Mouse (Mus musculus): ENCODE measurements around the gene Nhs. TPM values are rescaled to one million over a fixed set of nuclear protein-coding genes. Genes with fewer than 3 reads are reported as not detected.
A peak's percentile ranks its signal among the peaks of the same experiment; 100 is the strongest.

Gene Nhs
- total and polyA plus RNA-seq, 2 experiments = 0.01 to 0.09 TPM

DNA sequence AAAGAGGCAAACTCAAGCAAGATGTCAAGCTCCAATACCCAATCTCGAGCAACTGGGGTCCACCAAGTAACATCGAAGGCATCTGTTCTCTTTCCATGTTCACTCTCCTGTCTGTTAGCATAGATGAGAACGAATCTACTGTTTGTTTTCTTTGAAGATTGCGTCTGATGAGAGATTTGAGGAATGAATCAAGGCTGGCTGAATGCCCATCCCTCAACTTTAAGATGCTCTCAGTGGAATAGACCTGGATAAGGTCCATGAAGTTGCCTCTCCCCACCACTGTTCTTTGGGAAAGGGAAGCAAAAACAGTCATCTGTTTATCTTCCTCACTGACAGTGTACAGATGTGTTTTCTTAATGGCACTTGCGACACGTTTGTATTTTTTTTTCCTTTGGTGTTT lies 178.1 kb downstream of the Nhs start:
- Histone ChIP-seq H3K27me3 (ENCODE audit: control insufficient read depth, insufficient read depth, low read length) (no peaks in the 10 kb centered on the region), H3K79me2 (ENCODE audit: control insufficient read depth, insufficient read depth, low read length) (no peaks in the 10 kb centered on the region), H3K4me1 (ENCODE audit: control insufficient read depth, insufficient read depth, low read length) (no peaks in the 10 kb centered on the region), H3K9ac (ENCODE audit: low read depth, low read length) (no peak overlapping the region), H3K27ac (replicated peaks; ENCODE audit: insufficient read depth, low read depth, low read length) (no peak overlapping the region), H3K36me3 (ENCODE audit: control insufficient read depth, insufficient read depth, low read length) (no peaks in the 10 kb centered on the region), H3K4me3 (ENCODE audit: insufficient read depth, low read depth, low read length) (no peak overlapping the region)
- TF ChIP-seq CTCF (IDR thresholded peaks at IDR 0.05; ENCODE audit: low read depth, low read length) (no peak), POLR2A (IDR thresholded peaks at IDR 0.05; ENCODE audit: extremely low read depth, insufficient read depth, low read length) (no peak)
- WGBS = 67% methylated on average over 6 of the region's 6 CpGs
- no peak for DNase-seq (ENCODE audit: extremely low read depth, low read depth, low spot score)

DNA sequence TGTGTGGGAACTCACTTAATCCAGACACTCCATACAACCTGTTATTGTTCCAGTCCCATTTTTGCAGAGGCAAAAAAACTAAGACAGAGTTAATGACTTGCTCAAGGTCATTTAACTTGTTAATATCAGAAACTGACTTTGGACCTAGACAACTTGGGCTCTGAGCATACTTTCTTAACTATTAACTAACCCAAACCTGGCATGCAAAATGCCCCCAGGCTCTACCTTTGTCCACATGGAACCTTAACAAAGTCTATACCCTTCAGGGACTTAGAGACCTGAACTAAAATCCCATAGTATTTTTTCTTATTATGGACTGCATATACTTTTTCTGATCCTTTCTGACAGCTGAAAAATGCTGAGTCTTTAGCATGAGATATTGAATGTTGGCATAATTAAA lies 179.6 kb downstream of the Nhs start:
- H3K27me3 ChIP-seq (ENCODE audit: control insufficient read depth, insufficient read depth, low read length) = no peaks in the 10 kb centered on the region
- no peaks in the 10 kb centered on the region for H3K36me3 ChIP-seq (ENCODE audit: control insufficient read depth, insufficient read depth, low read length)
- peak; percentile 33 for DNase-seq (ENCODE audit: extremely low read depth, low read depth, low spot score)
- H3K4me3 ChIP-seq (ENCODE audit: insufficient read depth, low read depth, low read length) = no peak overlapping the region
- H3K79me2 ChIP-seq (ENCODE audit: control insufficient read depth, insufficient read depth, low read length) = no peaks in the 10 kb centered on the region
- no peak overlapping the region for H3K9ac ChIP-seq (ENCODE audit: low read depth, low read length)
- H3K27ac ChIP-seq (replicated peaks; ENCODE audit: insufficient read depth, low read depth, low read length) = no peak overlapping the region
- no peaks in the 10 kb centered on the region for H3K4me1 ChIP-seq (ENCODE audit: control insufficient read depth, insufficient read depth, low read length)
- TF ChIP-seq POLR2A (IDR thresholded peaks at IDR 0.05; ENCODE audit: extremely low read depth, insufficient read depth, low read length) (no peak), CTCF (IDR thresholded peaks at IDR 0.05; ENCODE audit: low read depth, low read length) (no peak)

GRCm38 (mm10) chrX:161977236-161977841 lies 182.2 kb downstream of the Nhs start:
- H3K79me2 ChIP-seq (ENCODE audit: control insufficient read depth, insufficient read depth, low read length) = no peaks in the 10 kb centered on the region
- no peak overlapping the region for H3K27ac ChIP-seq (replicated peaks; ENCODE audit: insufficient read depth, low read depth, low read length)
- H3K4me3 ChIP-seq (ENCODE audit: insufficient read depth, low read depth, low read length) = no peak overlapping the region
- TF ChIP-seq POLR2A (IDR thresholded peaks at IDR 0.05; ENCODE audit: extremely low read depth, insufficient read depth, low read length) (no peak), CTCF (IDR thresholded peaks at IDR 0.05; ENCODE audit: low read depth, low read length) (no peak)
- WGBS = 73% methylated on average over 4 of the region's 4 CpGs
- no peak for DNase-seq (ENCODE audit: extremely low read depth, low read depth, low spot score)
- H3K4me1 ChIP-seq (ENCODE audit: control insufficient read depth, insufficient read depth, low read length) = no peaks in the 10 kb centered on the region
- H3K27me3 ChIP-seq (ENCODE audit: control insufficient read depth, insufficient read depth, low read length) = no peaks in the 10 kb centered on the region
- no peaks in the 10 kb centered on the region for H3K36me3 ChIP-seq (ENCODE audit: control insufficient read depth, insufficient read depth, low read length)
- H3K9ac ChIP-seq (ENCODE audit: low read depth, low read length) = no peak overlapping the region

GRCm38 (mm10) chrX:161976376-161976775 lies 183.2 kb downstream of the Nhs start:
- no peaks in the 10 kb centered on the region for H3K27me3 ChIP-seq (ENCODE audit: control insufficient read depth, insufficient read depth, low read length)
- WGBS = 94% methylated on average over 2 of the region's 2 CpGs
- no peak overlapping the region for H3K27ac ChIP-seq (replicated peaks; ENCODE audit: insufficient read depth, low read depth, low read length)
- H3K4me1 ChIP-seq (ENCODE audit: control insufficient read depth, insufficient read depth, low read length) = no peaks in the 10 kb centered on the region
- no peak overlapping the region for H3K4me3 ChIP-seq (ENCODE audit: insufficient read depth, low read depth, low read length)
- H3K79me2 ChIP-seq (ENCODE audit: control insufficient read depth, insufficient read depth, low read length) = no peaks in the 10 kb centered on the region
- DNase-seq (ENCODE audit: extremely low read depth, low read depth, low spot score) = no peak
- no peak for TF ChIP-seq CTCF (IDR thresholded peaks at IDR 0.05; ENCODE audit: low read depth, low read length)
- H3K9ac ChIP-seq (ENCODE audit: low read depth, low read length) = no peak overlapping the region
- H3K36me3 ChIP-seq (ENCODE audit: control insufficient read depth, insufficient read depth, low read length) = no peaks in the 10 kb centered on the region

DNA sequence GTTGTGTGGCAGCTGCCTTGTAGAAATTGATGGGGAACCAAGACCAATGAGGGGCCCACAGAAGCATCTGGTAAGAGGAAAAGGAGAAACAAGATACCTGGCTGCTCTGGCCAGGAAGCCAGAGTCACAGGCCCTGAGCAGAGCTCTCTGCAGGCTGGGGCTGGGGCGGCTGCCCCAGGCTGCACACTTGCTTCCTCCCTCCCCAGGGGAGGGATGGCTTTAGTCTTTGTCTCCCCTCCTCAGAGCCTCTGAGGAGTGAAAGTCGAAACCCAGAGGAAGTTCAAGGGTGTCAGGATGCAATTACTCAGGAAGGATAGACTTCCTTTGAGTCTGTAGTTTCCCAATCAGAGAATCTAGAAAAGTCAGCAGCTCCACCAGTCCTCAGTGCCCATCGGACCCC lies 186.0 kb downstream of the Nhs start:
- 55% methylated on average over 2 of the region's 3 CpGs for WGBS
- DNase-seq (ENCODE audit: extremely low read depth, low read depth, low spot score) = no peak
- no peaks in the 10 kb centered on the region for H3K4me1 ChIP-seq (ENCODE audit: control insufficient read depth, insufficient read depth, low read length)
- no peaks in the 10 kb centered on the region for H3K27me3 ChIP-seq (ENCODE audit: control insufficient read depth, insufficient read depth, low read length)
- H3K36me3 ChIP-seq (ENCODE audit: control insufficient read depth, insufficient read depth, low read length) = no peaks in the 10 kb centered on the region
- no peak for TF ChIP-seq POLR2A (IDR thresholded peaks at IDR 0.05; ENCODE audit: extremely low read depth, insufficient read depth, low read length)
- TF ChIP-seq CTCF (IDR thresholded peaks at IDR 0.05; ENCODE audit: low read depth, low read length) = no peak
- H3K27ac ChIP-seq (replicated peaks; ENCODE audit: insufficient read depth, low read depth, low read length) = no peak overlapping the region
- no peak overlapping the region for H3K9ac ChIP-seq (ENCODE audit: low read depth, low read length)
- H3K4me3 ChIP-seq (ENCODE audit: insufficient read depth, low read depth, low read length) = no peak overlapping the region
- no peaks in the 10 kb centered on the region for H3K79me2 ChIP-seq (ENCODE audit: control insufficient read depth, insufficient read depth, low read length)

GRCm38 (mm10) chrX:161972723-161973122 lies 186.8 kb downstream of the Nhs start:
- TF ChIP-seq POLR2A (IDR thresholded peaks at IDR 0.05; ENCODE audit: extremely low read depth, insufficient read depth, low read length) = no peak
- TF ChIP-seq CTCF (IDR thresholded peaks at IDR 0.05; ENCODE audit: low read depth, low read length) = no peak
- H3K27ac ChIP-seq (replicated peaks; ENCODE audit: insufficient read depth, low read depth, low read length) = no peak overlapping the region
- H3K27me3 ChIP-seq (ENCODE audit: control insufficient read depth, insufficient read depth, low read length) = no peaks in the 10 kb centered on the region
- DNase-seq (ENCODE audit: extremely low read depth, low read depth, low spot score) = no peak
- H3K36me3 ChIP-seq (ENCODE audit: control insufficient read depth, insufficient read depth, low read length) = no peaks in the 10 kb centered on the region
- H3K9ac ChIP-seq (ENCODE audit: low read depth, low read length) = no peak overlapping the region
- H3K4me3 ChIP-seq (ENCODE audit: insufficient read depth, low read depth, low read length) = no peak overlapping the region
- H3K4me1 ChIP-seq (ENCODE audit: control insufficient read depth, insufficient read depth, low read length) = no peaks in the 10 kb centered on the region
- H3K79me2 ChIP-seq (ENCODE audit: control insufficient read depth, insufficient read depth, low read length) = no peaks in the 10 kb centered on the region
